Mouse (Mus musculus) brain, adult 2 months (tissue): ENCODE results near the gene Magi1.

ENCODE experiments used
- DNase-seq: peaks from one replicate; pipeline ENCODE4 v3.0.0; 2011; ENCODE audit warnings: low read depth, low spot score

Gene Magi1

GRCm38 (mm10) chr6:94283318-94284061, at the start of gene Magi1:
Magi1 (minus strand) TSS chr6:94283917.
- DNase-seq, result peak; percentile 96

DNA sequence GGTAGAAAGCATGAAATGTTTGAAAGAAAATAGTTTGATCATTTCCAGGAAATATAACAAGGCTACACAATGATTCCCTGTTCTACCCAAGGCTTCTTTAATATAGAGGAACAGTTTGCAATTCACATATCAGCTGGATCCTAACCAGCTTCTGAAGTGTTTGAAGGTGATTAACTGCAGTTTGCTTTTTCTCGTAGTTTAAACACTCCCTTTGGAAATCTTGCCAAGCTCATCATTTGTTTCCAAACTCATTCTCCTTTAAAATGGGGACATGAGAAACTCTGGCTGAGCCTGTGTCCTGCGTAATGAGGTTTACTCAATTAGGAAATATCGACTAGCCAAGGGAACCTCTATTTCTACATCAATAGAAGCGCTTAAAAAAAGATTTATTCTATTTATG, 43.4 kb upstream of the Magi1 start:
- peak; percentile 4 for DNase-seq

GRCm38 (mm10) chr6:94316886-94317285, 33.2 kb upstream of the Magi1 start:
- no peak for DNase-seq

DNA sequence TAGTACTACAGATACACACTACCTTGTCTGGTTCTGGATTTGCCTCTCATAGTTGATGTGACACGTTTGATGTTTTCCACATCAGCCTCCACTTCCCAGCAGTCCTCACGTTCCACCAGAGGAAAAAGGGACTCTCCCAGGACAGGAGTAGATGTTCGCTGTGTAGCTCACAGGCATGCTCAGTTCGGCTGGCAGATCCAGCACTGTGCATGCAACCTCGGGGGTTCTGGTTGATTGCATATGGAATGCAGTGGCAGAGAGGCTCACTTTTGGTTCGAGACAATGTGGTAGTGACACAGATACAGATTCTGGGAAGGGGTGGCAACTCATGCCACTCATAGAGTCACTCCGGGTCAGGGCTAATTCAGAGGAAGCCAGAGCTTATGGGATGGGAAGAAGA, 28.6 kb upstream of the Magi1 start:
- no peak for DNase-seq

GRCm38 (mm10) chr6:94308498-94308897, 24.8 kb upstream of the Magi1 start:
- peak; percentile 16 for DNase-seq

DNA sequence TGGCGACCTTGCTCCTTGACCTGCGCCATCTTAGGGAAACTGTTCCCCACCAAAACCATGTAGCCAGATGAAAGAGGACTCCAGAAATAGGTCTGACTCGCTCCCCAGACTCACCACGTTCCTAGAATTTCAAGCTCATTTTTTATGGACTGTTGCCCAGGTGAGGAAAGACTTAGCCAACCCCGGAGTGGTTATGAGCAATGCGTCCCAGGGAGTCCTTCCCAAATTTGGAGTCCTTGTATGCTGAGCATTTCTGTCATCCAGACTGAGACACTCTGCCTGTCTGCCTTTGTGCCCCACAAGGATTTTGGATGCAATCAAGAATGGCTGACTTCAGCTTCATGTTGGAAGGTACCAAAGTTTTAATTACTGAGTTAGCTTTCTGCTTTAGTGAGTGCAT, 19.8 kb upstream of the Magi1 start:
- peak; percentile 43 for DNase-seq

- DNase-seq, result no peak
Measured at GRCm38 (mm10) chr6:94301804-94302203, 18.1 kb upstream of the Magi1 start.

- no peak for DNase-seq
Measured at GRCm38 (mm10) chr6:94300562-94300961, 16.8 kb upstream of the Magi1 start.

DNA sequence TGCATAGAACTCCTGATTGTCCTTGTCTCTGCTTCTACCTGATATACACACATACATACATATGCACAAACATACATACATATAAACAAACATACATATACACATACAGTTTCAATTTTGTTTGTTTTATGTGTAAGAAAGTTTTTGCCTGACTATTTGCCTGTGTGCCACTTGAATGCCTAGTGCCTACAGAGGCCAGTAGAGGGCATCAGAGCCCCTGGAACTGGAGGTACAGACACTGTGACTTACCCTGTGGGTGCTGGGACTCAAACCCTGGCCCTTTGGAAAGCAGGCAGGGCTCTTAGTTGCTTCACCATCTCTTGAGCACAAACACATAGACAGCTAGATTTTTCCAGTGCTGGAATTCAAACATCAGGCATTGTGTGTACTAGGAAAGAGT, 3.7 kb upstream of the Magi1 start:
- DNase-seq, result no peak

GRCm38 (mm10) chr6:94286555-94286954, 2.8 kb upstream of the Magi1 start:
- DNase-seq, result no peak

DNA sequence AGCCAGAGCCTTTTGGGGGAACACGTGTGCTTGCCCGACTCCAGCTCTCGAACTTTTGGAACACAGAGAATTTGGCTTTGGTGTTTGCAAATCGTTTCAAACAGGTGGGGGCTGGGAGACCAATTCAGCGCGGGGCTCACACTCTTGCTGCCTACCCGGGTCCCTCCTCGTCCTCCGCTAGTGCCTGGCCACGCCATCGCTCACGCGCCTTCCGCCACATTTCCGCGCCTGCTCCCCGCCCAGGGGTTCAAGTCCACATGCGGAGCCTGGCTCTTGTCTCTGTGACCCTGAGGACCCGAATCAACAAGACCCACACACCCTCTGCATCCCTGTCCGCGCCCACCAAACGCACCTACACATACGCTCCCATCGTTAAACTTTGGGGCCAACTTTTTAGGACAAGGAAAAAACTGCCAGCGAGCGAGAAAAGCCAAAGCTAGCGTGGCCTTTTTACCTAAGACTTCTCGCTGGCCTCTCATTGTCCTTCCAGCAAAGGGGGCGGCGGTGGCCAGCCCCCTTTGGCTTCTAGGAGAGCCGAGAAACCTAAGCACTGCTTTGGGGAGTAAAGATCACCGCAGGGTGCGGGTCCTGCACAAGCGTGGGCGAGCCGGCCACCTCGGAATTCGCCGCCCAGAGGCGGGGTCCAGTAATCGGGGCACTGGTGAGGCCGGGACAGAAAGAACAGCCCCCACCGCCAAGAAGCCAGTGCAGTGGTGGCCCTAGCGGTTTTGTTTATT, 540 bp upstream of the Magi1 start:
- DNase-seq, result no peak

GRCm38 (mm10) chr6:94282301-94283241, 1.1 kb downstream of the Magi1 start:
- peak; percentile 62 for DNase-seq

DNA sequence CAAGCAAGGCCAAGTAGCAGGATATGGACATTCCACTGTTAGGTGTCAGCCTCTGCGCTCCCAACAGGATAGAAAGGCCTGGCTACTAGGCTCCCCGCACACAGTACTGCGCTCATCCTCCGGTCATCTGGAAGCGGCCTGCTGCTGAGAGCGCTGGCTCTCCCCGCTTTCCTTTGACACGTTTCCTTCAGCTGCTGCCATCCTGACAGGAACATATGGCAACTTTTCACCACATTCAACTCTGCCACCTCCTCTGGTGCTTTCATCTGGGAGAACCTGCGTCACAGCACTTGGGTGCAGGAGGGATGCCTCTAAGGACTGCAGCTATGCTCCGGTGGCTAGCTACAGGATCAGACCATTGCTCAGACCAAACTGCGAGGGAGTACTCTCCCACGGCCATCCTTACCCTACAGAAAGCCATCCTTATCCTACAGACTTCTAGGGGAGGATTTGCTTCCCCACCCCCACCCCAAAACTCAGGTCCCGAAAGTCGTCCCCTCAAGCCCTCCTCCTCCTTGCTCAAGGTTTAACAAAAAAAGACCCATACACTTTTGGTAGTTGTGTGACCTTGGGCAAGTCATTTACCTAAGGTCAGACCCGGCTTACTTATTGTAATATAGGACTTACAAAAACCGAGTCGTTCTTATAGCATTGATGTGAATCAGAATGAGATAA, 2.0 kb downstream of the Magi1 start:
- DNase-seq, result peak; percentile 80

- no peak for DNase-seq
Measured at GRCm38 (mm10) chr6:94273941-94274340, 9.8 kb downstream of the Magi1 start.

- DNase-seq, result no peak
Measured at GRCm38 (mm10) chr6:94270001-94270400, 13.7 kb downstream of the Magi1 start.

DNA sequence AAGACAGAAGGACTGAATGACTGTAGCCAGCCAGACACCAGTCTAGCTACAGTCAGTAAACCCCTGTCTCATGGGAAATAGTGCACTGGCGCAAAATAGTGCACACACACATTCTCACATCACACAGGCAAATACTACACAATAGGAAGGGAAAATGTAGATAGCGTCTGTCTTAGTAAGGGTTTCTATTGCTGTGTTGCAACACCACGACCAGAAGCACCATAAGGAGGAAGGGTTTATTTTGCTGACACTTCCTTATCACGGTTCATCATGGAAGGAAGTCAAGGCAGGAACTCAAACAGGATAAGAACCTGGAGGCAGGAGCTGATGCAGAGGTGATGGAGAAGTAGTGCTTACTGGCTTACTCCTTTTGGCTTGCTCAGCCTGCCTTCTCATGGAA, 14.5 kb downstream of the Magi1 start:
- DNase-seq, result no peak

DNA sequence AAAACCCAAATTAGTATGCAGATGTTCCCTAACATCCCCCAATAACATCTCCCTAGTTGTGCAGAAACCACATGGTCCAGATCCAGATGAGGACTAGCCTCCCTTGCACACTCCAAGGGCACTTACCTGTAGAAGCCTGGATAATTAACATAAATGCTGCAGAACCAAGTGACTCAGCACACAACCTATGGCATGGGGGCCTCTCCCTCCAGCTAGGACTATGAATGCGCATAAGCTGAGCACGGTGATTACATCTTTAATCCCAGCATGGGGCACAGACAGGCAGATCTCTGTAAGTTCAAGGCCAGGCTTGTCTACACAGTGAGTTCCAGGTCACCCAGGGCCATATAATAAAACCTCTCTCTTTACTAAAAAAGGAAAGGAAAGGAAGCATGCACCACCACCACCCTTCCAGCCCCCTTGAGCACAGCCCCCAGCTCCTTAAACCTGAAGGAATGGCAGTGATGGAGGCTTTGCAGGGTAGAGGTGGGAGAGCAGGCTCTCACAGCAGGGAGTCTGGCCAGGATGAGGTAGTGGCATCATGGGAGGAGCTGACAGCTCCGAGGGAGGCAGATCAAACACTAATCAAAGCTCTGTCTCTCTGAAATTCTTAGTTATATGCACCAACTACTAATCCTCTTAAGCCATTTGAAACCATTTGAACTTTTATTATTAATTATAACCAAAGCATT, 18.3 kb downstream of the Magi1 start:
- DNase-seq, result no peak

DNA sequence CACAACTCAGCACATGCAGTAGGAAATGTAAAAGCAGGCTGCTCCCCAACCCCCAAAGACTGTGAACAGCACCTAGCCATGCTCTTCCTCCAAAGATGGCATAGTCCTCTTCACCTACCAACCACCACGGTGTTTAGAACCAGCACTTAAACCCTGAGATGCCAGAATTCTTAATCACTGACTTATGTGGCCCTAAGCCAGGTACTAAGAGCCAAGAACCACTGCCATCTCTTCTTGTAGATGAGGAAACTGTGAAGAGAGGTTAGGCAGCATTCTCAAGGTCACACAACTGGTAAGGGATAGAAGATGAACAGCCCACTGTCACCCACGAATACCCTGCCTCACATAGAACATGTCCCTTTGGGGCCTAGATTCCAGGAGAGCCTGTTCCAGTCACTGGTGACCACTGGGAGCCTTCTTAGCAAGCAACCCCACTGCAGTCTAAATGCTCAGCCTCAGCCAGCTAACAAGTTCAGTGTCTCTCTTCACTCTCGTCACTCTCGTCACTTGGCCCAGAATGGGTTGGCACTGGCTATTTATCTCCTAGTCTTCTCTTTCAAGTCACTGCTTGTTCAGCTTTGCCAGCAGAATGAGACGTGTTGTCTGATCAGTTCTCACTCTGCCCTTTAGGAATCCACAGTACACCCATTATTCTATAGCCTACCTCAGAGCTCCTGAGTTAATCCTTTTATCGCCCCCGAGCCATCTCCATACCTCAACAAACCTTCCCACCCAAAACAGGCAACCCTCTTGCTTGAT, 19.4 kb downstream of the Magi1 start:
- no peak for DNase-seq

DNA sequence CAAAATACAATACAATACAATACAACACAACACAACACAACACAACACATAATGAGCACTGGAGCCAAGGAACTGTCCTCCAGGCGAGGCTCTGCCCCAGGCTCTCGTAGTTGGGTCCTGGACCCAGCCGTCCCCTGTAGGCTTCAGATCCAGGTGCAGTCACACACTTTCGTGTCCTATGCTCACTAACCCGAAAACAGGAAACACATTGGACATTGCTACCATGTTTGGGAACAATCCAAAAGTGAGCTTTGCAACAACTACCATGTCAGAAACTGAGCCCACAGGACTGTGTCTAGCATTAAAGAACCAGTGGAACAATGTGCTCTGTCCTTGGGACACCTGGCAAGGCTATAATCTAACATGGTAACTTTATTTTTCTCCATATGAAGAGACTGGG, 22.9 kb downstream of the Magi1 start:
- DNase-seq, result no peak

- DNase-seq, result no peak
Measured at GRCm38 (mm10) chr6:94259981-94260380, 23.7 kb downstream of the Magi1 start.
